Mouse (Mus musculus) hindbrain, embryonic 13.5 days (tissue): ENCODE data around the gene Gnaz. TPM values are rescaled to one million over a fixed set of nuclear protein-coding genes. Genes with fewer than 3 reads are reported as not detected.
A peak's percentile ranks its signal among the peaks of the same experiment; 100 is the strongest.

ENCODE experiments used
- ATAC-seq: fragments of 200-750 bp; cut with Nextera tagmentation; 2 replicates; pipeline ENCODE4 v1.8.0; 2017; ENCODE audit warnings: moderate TSS enrichment; ENCODE audit not compliant: low FRiP score
- H3K27ac ChIP-seq: fragments of 300-500 bp; sonication (generic); 2 replicates; pipeline ENCODE4 v1.5.1; 2015; ENCODE audit warnings: inconsistent platforms, mild to moderate bottlenecking, moderate library complexity
- H3K27me3 ChIP-seq: fragments of 300-500 bp; sonication (generic); 2 replicates; pipeline ENCODE4 v1.6.1; 2015; ENCODE audit warnings: mild to moderate bottlenecking, inconsistent platforms
- H3K36me3 ChIP-seq: fragments of 300-500 bp; sonication (generic); 2 replicates; pipeline ENCODE4 v1.6.1; 2015; ENCODE audit warnings: mild to moderate bottlenecking, inconsistent platforms
- H3K4me1 ChIP-seq: fragments of 300-500 bp; sonication (generic); replicated peaks from 2 replicates; pipeline ENCODE4 v1.6.1; 2015; ENCODE audit warnings: inconsistent platforms
- H3K4me2 ChIP-seq: fragments of 300-500 bp; sonication (generic); 2 replicates; pipeline ENCODE4 v1.6.1; 2015; ENCODE audit warnings: inconsistent platforms, mild to moderate bottlenecking, moderate library complexity
- H3K4me3 ChIP-seq: fragments of 300-500 bp; sonication (generic); 2 replicates; pipeline ENCODE4 v1.5.1; 2015; ENCODE audit warnings: mild to moderate bottlenecking, inconsistent platforms
- H3K9ac ChIP-seq: fragments of 300-500 bp; sonication (generic); 2 replicates; pipeline ENCODE4 v1.6.1; 2015; ENCODE audit warnings: mild to moderate bottlenecking, inconsistent platforms
- H3K9me3 ChIP-seq: fragments of 300-500 bp; sonication (generic); 2 replicates; pipeline ENCODE4 v1.6.1; 2016; ENCODE audit warnings: inconsistent platforms
- WGBS: fragments of 180-500 bp; shearing (Covaris S2); methylation state at CpG from one replicate; pipeline ENCODE4 v1.1.7; 2015; 5-methylcytosine and 5-hydroxymethylcytosine counted together
- polyA plus RNA-seq: library from polyadenylated mRNA; unstranded; fragments of >200 nt; fragmentation: Nextera tagmentation; extraction: Ambion mirVana; gene quantifications from 2 replicates; pipeline ENCODE4 v1.2.1, GENCODE M21; 2015

The Gnaz gene
- polyA plus RNA-seq, 1 experiment from 2014 or later, result 45.1 TPM

- Histone ChIP-seq H3K4me3 (no peak overlapping the region), H3K9ac (0 out of 2 replicates have a peak overlapping the region, but pooled peaks have one; percentile 2), H3K27ac (peak overlapping the region; percentile 30; the same call in 1 of the 2 replicates), H3K9me3 (no peaks in the 10 kb centered on the region), H3K27me3 (no peaks in the 10 kb centered on the region), H3K36me3 (no peaks in the 10 kb centered on the region), H3K4me1 (peaks cover 49% of the 10 kb centered on the region), H3K4me2 (no peak overlapping the region)
- WGBS, result 36% methylated on average over 8 of the region's 8 CpGs
- peak; percentile 34 for ATAC-seq
These were observed 40.1 kb downstream of the Gnaz start for GRCm38 (mm10) chr10:75006889-75007662.

GRCm38 (mm10) chr10:75010704-75011103 lies 43.7 kb downstream of the Gnaz start:
- WGBS, result 80% methylated on average over 15 of the region's 15 CpGs
- H3K27ac ChIP-seq, result no peak overlapping the region

DNA sequence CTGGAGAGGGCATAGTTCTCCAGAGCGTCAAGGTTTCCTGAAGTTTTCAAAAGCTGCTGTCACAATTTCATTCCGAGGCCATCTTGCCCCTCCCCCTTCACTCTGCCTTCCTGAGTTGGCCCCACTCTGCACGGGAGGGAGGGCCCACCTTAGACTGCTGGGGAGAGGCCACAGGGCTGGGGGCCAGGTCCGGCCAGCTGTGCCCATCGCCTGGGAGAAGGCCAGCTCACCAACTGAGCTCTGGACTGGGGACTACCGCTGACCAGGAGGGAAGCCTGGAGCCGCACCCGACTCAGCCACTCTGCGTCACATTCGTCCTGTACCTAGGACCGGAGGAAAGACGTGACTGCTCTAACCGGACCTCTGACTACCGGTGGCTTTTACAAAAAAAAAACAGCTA lies 48.5 kb downstream of the Gnaz start:
- Histone ChIP-seq H3K4me3 (no peak overlapping the region), H3K4me2 (no peak overlapping the region), H3K36me3 (peaks cover 6% of the 10 kb centered on the region; the same call in 1 of the 2 replicates), H3K4me1 (peaks cover 20% of the 10 kb centered on the region), H3K27me3 (no peaks in the 10 kb centered on the region), H3K9ac (no peak overlapping the region), H3K27ac (no peak overlapping the region), H3K9me3 (no peaks in the 10 kb centered on the region)
- WGBS, result 69% methylated on average over 14 of the region's 14 CpGs
- ATAC-seq, result no peak

More at GRCm38 (mm10) chr10:75010704-75011103, 43.7 kb downstream of the Gnaz start:
- no peak overlapping the region for H3K4me3 ChIP-seq
- no peaks in the 10 kb centered on the region for H3K9me3 ChIP-seq
- peaks cover 46% of the 10 kb centered on the region for H3K4me1 ChIP-seq
- H3K36me3 ChIP-seq, result peaks cover 6% of the 10 kb centered on the region; the same call in 1 of the 2 replicates
- H3K4me2 ChIP-seq, result no peak overlapping the region
- no peak overlapping the region for H3K9ac ChIP-seq
- no peak for ATAC-seq
- no peaks in the 10 kb centered on the region for H3K27me3 ChIP-seq

- peaks cover 6% of the 10 kb centered on the region; the same call in 1 of the 2 replicates for H3K36me3 ChIP-seq
- no peak overlapping the region for H3K4me2 ChIP-seq
- no peak overlapping the region for H3K9ac ChIP-seq
- H3K4me3 ChIP-seq, result no peak overlapping the region
- 65% methylated on average over 4 of the region's 4 CpGs for WGBS
- peaks cover 10% of the 10 kb centered on the region; the same call in 1 of the 2 replicates for H3K4me1 ChIP-seq
- ATAC-seq, result no peak
- H3K27ac ChIP-seq, result no peak overlapping the region
- H3K27me3 ChIP-seq, result 0 out of 2 replicates have a peak, but pooled peaks cover under 1% of the 10 kb centered on the region
- H3K9me3 ChIP-seq, result no peaks in the 10 kb centered on the region
These were observed 49.5 kb downstream of the Gnaz start for GRCm38 (mm10) chr10:75016481-75016880.

GRCm38 (mm10) chr10:75020271-75020670 lies 53.3 kb downstream of the Gnaz start:
- Histone ChIP-seq H3K36me3 (0 out of 2 replicates have a peak, but pooled peaks cover 3% of the 10 kb centered on the region), H3K4me1 (peaks cover 3% of the 10 kb centered on the region; the same call in 1 of the 2 replicates), H3K27me3 (peaks cover 4% of the 10 kb centered on the region; the same call in 1 of the 2 replicates), H3K4me2 (no peak overlapping the region), H3K9me3 (no peaks in the 10 kb centered on the region; the same call in 1 of the 2 replicates), H3K4me3 (no peak overlapping the region), H3K27ac (no peak overlapping the region), H3K9ac (no peak overlapping the region)
- 67% methylated on average over 2 of the region's 2 CpGs for WGBS
- ATAC-seq, result no peak

DNA sequence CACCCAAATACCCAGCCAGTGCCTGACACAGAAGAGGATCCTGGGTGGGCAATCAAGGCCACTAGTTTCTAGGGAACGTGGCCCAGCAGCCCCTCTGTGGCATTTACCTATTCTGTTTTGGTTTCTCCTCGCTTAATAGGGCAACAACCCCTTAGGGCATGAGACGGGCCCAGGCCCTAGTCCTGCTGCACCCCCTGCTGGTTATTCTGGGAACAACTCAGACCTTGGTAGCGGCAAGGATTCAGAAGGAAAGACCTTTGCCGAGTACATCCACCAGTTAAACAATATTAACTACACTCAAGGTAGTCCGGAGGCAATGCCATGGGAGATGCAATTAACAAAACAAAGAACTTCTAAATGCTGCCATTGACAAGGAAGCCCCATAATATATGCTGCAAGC lies 54.2 kb downstream of the Gnaz start:
- H3K36me3 ChIP-seq, result no peaks in the 10 kb centered on the region
- no peak overlapping the region for H3K9ac ChIP-seq
- H3K9me3 ChIP-seq, result no peaks in the 10 kb centered on the region; the same call in 1 of the 2 replicates
- H3K4me1 ChIP-seq, result no peaks in the 10 kb centered on the region
- no peak overlapping the region for H3K4me3 ChIP-seq
- peaks cover 4% of the 10 kb centered on the region; the same call in 1 of the 2 replicates for H3K27me3 ChIP-seq
- 14% methylated on average over 6 of the region's 6 CpGs for WGBS
- peak; percentile 25; the same call in 1 of the 2 replicates for ATAC-seq
- no peak overlapping the region for H3K4me2 ChIP-seq
- no peak overlapping the region for H3K27ac ChIP-seq

DNA sequence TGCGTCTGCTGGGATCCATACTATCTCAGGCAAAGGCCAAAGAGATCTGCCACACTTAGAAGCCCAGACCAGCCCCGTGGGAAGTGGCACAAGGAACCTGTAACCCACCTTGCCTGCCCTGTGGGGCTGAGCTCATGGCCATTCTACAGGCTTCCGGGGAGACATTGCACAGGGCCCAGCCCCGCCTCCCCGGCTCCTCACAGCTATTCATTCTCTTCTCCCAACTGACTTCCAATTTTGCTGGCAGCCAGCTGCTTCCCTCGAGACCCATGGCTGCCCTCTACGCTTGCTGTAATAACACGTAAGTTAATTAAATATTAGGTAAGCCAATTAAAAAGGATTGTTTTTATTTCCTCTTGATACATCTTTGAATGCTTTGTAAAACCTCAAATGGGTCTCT lies 59.5 kb downstream of the Gnaz start:
- WGBS, result 42% methylated on average over 8 of the region's 8 CpGs
- Histone ChIP-seq H3K9ac (no peak overlapping the region), H3K27me3 (peaks cover 6% of the 10 kb centered on the region), H3K36me3 (no peaks in the 10 kb centered on the region), H3K4me3 (no peak overlapping the region), H3K4me1 (peaks cover 6% of the 10 kb centered on the region), H3K4me2 (no peak overlapping the region), H3K9me3 (no peaks in the 10 kb centered on the region; the same call in 1 of the 2 replicates), H3K27ac (no peak overlapping the region)
- ATAC-seq, result no peak

DNA sequence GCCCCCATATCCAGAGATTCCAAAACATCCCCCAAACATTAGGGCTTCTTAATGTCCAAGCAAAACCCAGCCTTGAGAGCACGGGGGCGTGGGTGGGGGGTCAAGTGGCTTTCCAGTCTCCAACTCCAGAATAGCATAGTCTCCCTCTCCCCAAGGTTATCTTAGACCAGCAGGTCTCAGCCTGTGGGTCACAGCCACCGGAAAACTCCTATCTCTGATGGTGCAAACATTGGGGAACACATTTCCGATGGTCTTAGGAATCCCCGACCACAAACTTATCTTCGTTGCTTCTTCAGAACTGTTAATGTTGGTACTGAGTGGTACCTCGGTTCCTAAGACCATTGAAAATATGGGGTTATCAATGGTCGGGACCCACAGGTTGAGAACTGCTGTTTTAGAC lies 61.8 kb downstream of the Gnaz start:
- Histone ChIP-seq H3K4me3 (no peak overlapping the region), H3K27me3 (peaks cover 3% of the 10 kb centered on the region; the same call in 1 of the 2 replicates), H3K36me3 (no peaks in the 10 kb centered on the region), H3K27ac (no peak overlapping the region), H3K4me1 (peaks cover 25% of the 10 kb centered on the region), H3K4me2 (no peak overlapping the region), H3K9me3 (no peaks in the 10 kb centered on the region), H3K9ac (no peak overlapping the region)
- ATAC-seq, result no peak
- WGBS, result 89% methylated on average over 8 of the region's 8 CpGs

- 96% methylated on average over 3 of the region's 3 CpGs for WGBS
- Histone ChIP-seq H3K27me3 (peaks cover 3% of the 10 kb centered on the region; the same call in 1 of the 2 replicates), H3K4me2 (no peak overlapping the region), H3K4me3 (no peak overlapping the region), H3K9ac (no peak overlapping the region), H3K4me1 (peaks cover 25% of the 10 kb centered on the region), H3K9me3 (no peaks in the 10 kb centered on the region), H3K27ac (no peak overlapping the region), H3K36me3 (no peaks in the 10 kb centered on the region)
- ATAC-seq, result no peak
These were observed 62.7 kb downstream of the Gnaz start for GRCm38 (mm10) chr10:75029677-75030076.

DNA sequence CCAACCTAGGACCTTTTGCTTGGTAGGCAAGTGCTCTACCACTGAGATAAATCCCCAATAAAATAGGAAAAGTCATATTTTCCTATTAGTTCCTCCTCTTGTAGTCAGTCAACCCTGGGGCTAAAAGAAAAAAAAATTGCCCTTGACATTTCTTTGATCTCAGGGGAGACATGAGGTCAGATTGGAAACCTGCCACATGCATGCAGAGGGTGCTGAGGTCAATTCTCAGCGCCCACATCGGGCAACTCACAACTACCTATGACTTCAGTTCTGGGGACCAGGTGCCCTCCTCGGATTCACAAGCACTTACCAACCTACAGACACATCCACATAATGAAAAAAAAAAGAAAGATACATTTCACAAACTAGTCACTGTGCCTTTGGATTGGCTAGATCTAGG lies 63.3 kb downstream of the Gnaz start:
- Histone ChIP-seq H3K4me1 (peaks cover 26% of the 10 kb centered on the region), H3K9ac (no peak overlapping the region), H3K27me3 (peaks cover 3% of the 10 kb centered on the region; the same call in 1 of the 2 replicates), H3K36me3 (no peaks in the 10 kb centered on the region), H3K4me3 (no peak overlapping the region), H3K4me2 (no peak overlapping the region), H3K9me3 (no peaks in the 10 kb centered on the region), H3K27ac (no peak overlapping the region)
- no peak for ATAC-seq
- 85% methylated on average over 3 of the region's 3 CpGs for WGBS

DNA sequence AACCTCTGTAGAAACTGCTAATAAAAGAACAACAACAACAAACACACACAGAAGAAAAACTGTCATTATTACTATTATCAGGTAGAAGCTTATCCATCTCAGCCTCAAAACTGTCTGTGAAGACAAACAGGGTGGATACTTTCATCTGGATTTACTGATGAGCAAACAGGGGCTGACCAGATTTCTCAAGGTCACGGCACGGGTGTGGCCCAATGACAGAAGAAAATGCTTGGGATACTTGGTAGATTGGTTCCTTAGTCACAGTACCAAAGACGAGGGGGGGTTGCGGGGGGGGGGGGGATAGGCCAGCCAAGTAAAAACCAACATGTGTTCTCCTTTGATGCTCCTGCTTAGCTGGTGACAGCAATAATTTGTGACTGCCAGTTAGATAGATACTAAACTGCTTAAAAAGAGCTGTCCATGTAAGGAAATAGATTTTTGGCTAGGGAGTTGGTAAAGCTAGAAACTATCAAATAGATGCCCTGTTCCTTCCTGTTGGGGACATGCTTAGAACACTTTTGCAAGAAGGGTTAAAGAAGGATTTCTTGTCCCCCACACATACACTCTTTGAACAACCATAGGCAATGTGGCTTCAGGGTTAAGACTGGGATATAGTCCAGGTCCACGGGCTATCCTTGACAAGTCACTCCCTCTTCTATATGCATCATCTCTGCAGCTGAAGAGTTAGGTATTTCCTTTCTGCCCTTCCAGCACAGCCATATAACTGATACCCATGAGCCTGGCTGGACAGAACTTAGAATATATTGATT lies 64.6 kb downstream of the Gnaz start:
- peaks cover 3% of the 10 kb centered on the region; the same call in 1 of the 2 replicates for H3K27me3 ChIP-seq
- H3K4me1 ChIP-seq, result peaks cover 39% of the 10 kb centered on the region
- WGBS, result 85% methylated on average over 5 of the region's 5 CpGs
- H3K27ac ChIP-seq, result no peak overlapping the region
- no peak overlapping the region for H3K9ac ChIP-seq
- no peak overlapping the region for H3K4me3 ChIP-seq
- H3K4me2 ChIP-seq, result peak overlapping the region; percentile 44; the same call in 1 of the 2 replicates
- no peaks in the 10 kb centered on the region for H3K9me3 ChIP-seq
- no peaks in the 10 kb centered on the region for H3K36me3 ChIP-seq
- ATAC-seq, result no peak

DNA sequence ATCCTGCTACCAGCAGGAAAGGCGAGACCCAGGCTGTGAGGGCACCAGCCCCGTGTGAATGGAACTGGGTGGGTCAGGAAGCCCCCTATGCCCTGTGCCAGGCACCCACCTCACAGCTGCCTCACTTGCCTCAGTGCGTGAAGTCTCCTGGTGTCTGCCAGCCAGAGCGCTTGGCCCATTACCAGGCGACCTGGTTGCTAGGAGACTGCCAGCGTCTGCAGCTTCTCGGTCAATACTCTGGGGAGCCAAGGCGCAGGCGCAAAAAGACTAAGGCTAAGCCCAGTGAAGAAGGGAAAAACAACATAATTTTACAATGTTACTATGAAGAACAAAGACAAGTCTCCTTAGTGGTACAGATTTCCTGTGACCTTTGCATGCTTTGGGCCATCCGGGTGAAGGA lies 65.4 kb downstream of the Gnaz start, which contains the start of gene Rsph14:
Gene Rsph14 (minus strand): TSS at position 192 of the 400 bp plus-strand sequence.
- peak; percentile 67 for ATAC-seq
- Histone ChIP-seq H3K36me3 (no peaks in the 10 kb centered on the region), H3K4me1 (peaks cover 46% of the 10 kb centered on the region), H3K9ac (no peak within 1 kb of the TSS), H3K27me3 (peaks cover 3% of the 10 kb centered on the region; the same call in 1 of the 2 replicates), H3K9me3 (no peaks in the 10 kb centered on the region), H3K4me2 (peak within 1 kb of the TSS; percentile 44), H3K27ac (peak within 1 kb of the TSS; percentile 82), H3K4me3 (0 out of 2 replicates have a peak within 1 kb of the TSS, but pooled peaks have one; percentile 7)
- 12% methylated on average over 10 of the region's 10 CpGs for WGBS
